Mouse (Mus musculus) CD8-positive naive resting alpha-beta T cell, adult 57 days (primary cell): ENCODE results near the gene Lamc2. TPM values are rescaled to one million over a fixed set of nuclear protein-coding genes. Genes with fewer than 3 reads are reported as not detected.

Experiments used
- total RNA-seq: library from RNA; stranded (reverse); gene quantifications from one replicate; pipeline ENCODE4 v1.2.4, GENCODE M21; 2023

Lamc2 gene
- not detected for total RNA-seq

GRCm38 (mm10) chr1:153185828-153186803 is at the start of gene Lamc2:
Gene Lamc2, minus strand, starts transcription at chr1:153186447.

Other genes with a start within 250 kb of the Lamc2 start
- gene Nmnat2, start 231.5 kb downstream of the Lamc2 start, total RNA-seq, result 2.6 TPM
- gene Lamc1, start 146.3 kb upstream of the Lamc2 start, total RNA-seq, result 1.8 TPM
- gene Shcbp1l, start 238.7 kb upstream of the Lamc2 start, total RNA-seq, result not detected